Mouse (Mus musculus) heart, embryonic 10.5 days (tissue): ENCODE data around the gene Htr5a. TPM values are rescaled to one million over a fixed set of nuclear protein-coding genes. Genes with fewer than 3 reads are reported as not detected.

Source experiments
- polyA plus RNA-seq: library from polyadenylated mRNA; unstranded; fragments of >200 nt; fragmentation: Nextera tagmentation; extraction: Ambion mirVana; gene quantifications from 2 replicates; pipeline ENCODE4 v1.2.1, GENCODE M21; 2016

Gene Htr5a
- polyA plus RNA-seq, 1 experiment from 2014 or later, result not detected

Other genes starting within 250 kb of the Htr5a start
- 36.5 and 38.0 TPM in 2 replicates for gene Paxip1, start 50.5 kb upstream of the Htr5a start, polyA plus RNA-seq
- gene Insig1, start 229.2 kb downstream of the Htr5a start, polyA plus RNA-seq, result 38.7 and 39.6 TPM in 2 replicates